Mouse (Mus musculus): ENCODE data around the gene Ccdc78.

The Ccdc78 gene

GRCm38 (mm10) chr17:25839455-25840235, 53.3 kb downstream of the Ccdc78 start:
- Histone ChIP-seq H3K36me3 (ENCODE audit: control insufficient read depth, insufficient read depth, low read length, poor library complexity, severe bottlenecking) (peaks cover 5% of the 10 kb centered on the region; the same call in 1 of the 2 replicates), H3K27me3 (ENCODE audit: control insufficient read depth, insufficient read depth, low read length, poor library complexity, severe bottlenecking) (no peaks in the 10 kb centered on the region)
- no peak for DNase-seq (ENCODE audit: low read depth, low spot score)

Measured in splenic B cell, adult 2 months (primary cell).